Mouse (Mus musculus) spleen, adult 18-20 months (tissue): ENCODE measurements around the gene Pcyt1b.
A peak's percentile ranks its signal among the peaks of the same experiment; 100 is the strongest.

ENCODE experiments used
- DNase-seq, 2 experiments: peaks; one replicate each; pipeline ENCODE4 v3.0.0; 2022; ENCODE audit warnings: mixed read lengths in 2 of 2

The Pcyt1b gene

GRCm38 (mm10) chrX:93732975-93733748 is 78.5 kb downstream of the Pcyt1b start:
- DNase-seq = no peak

- DNase-seq = no peak
These were observed 94.5 kb downstream of the Pcyt1b start for GRCm38 (mm10) chrX:93749165-93749564.

GRCm38 (mm10) chrX:93750566-93750965 is 95.9 kb downstream of the Pcyt1b start:
- no peak for DNase-seq

- DNase-seq = no peak
These were observed 100.7 kb downstream of the Pcyt1b start for GRCm38 (mm10) chrX:93755210-93755842.

GRCm38 (mm10) chrX:93756867-93757455 is 102.3 kb downstream of the Pcyt1b start:
- DNase-seq = no peak

GRCm38 (mm10) chrX:93760770-93761169 is 106.1 kb downstream of the Pcyt1b start:
- DNase-seq = no peak

GRCm38 (mm10) chrX:93789562-93789961 is 134.9 kb downstream of the Pcyt1b start:
- DNase-seq = no peak

- peak; percentile 21 to 64 for DNase-seq
These were observed 138.5 kb downstream of the Pcyt1b start for GRCm38 (mm10) chrX:93793168-93793567.
